Mouse (Mus musculus): ENCODE results near the gene Cd4. TPM values are rescaled to one million over a fixed set of nuclear protein-coding genes. Genes with fewer than 3 reads are reported as not detected.

Cd4 gene
- polyA plus RNA-seq, 1 experiment, result not detected

GRCm38 (mm10) chr6:124913721-124914285 is 25.8 kb upstream of the Cd4 start:
- no peaks in the 10 kb centered on the region for H3K27me3 ChIP-seq (ENCODE audit: control insufficient read depth, insufficient read depth, insufficient read length)
- peaks cover 19% of the 10 kb centered on the region for H3K79me2 ChIP-seq (ENCODE audit: control insufficient read depth, insufficient read depth)
- H3K36me3 ChIP-seq (ENCODE audit: control insufficient read depth, insufficient read depth), result peaks cover 16% of the 10 kb centered on the region
- TF ChIP-seq REST (IDR thresholded peaks at IDR 0.05; ENCODE audit: insufficient read depth, insufficient read length), result no peak
- no peak for TF ChIP-seq POLR2A (IDR thresholded peaks at IDR 0.05; ENCODE audit: insufficient read length, low read depth)
- TF ChIP-seq CEBPB (IDR thresholded peaks at IDR 0.05; ENCODE audit: insufficient read depth, poor library complexity, severe bottlenecking), result no peak
- TF ChIP-seq MAX (IDR thresholded peaks at IDR 0.05; ENCODE audit: low read depth), result no peak
- TF ChIP-seq TCF3 (IDR thresholded peaks at IDR 0.05; ENCODE audit: insufficient read length, low read depth), result no peak
- no peak for TF ChIP-seq SRF (IDR thresholded peaks at IDR 0.05; ENCODE audit: control insufficient read depth, insufficient read length, low read depth)
- H3ac ChIP-seq (ENCODE audit: control insufficient read depth, insufficient read length), result no peak overlapping the region
- no peak overlapping the region for H3K4me2 ChIP-seq (ENCODE audit: low read depth)
- no peak overlapping the region for H3K4me3 ChIP-seq

- Histone ChIP-seq H3K27me3 (ENCODE audit: control insufficient read depth, insufficient read depth, insufficient read length) (no peaks in the 10 kb centered on the region), H3K36me3 (ENCODE audit: control insufficient read depth, insufficient read depth) (peaks cover 16% of the 10 kb centered on the region), H3K79me2 (ENCODE audit: control insufficient read depth, insufficient read depth) (peaks cover 19% of the 10 kb centered on the region), H3K4me3 (no peak overlapping the region), H3ac (ENCODE audit: control insufficient read depth, insufficient read length) (no peak overlapping the region), H3K4me2 (ENCODE audit: low read depth) (no peak overlapping the region)
- TF ChIP-seq TCF12 (IDR thresholded peaks at IDR 0.05; ENCODE audit: insufficient read depth, poor library complexity, severe bottlenecking) (no peak), POLR2AphosphoS2 (IDR thresholded peaks at IDR 0.05; ENCODE audit: insufficient read length, low read depth) (no peak), REST (IDR thresholded peaks at IDR 0.05; ENCODE audit: insufficient read depth, insufficient read length) (no peak)
Measured at GRCm38 (mm10) chr6:124913214-124913613, 25.2 kb upstream of the Cd4 start.

GRCm38 (mm10) chr6:124911533-124912218 is 23.7 kb upstream of the Cd4 start, which contains the start of gene Lag3:
Gene Lag3 (minus strand): TSS chr6:124911705.
- Histone ChIP-seq H3K4me2 (ENCODE audit: low read depth) (no peak within 1 kb of the TSS), H3ac (ENCODE audit: control insufficient read depth, insufficient read length) (no peak within 1 kb of the TSS), H3K36me3 (ENCODE audit: control insufficient read depth, insufficient read depth) (peaks cover 16% of the 10 kb centered on the region), H3K27me3 (ENCODE audit: control insufficient read depth, insufficient read depth, insufficient read length) (no peaks in the 10 kb centered on the region), H3K79me2 (ENCODE audit: control insufficient read depth, insufficient read depth) (peaks cover 14% of the 10 kb centered on the region), H3K4me3 (no peak within 1 kb of the TSS)
- TF ChIP-seq POLR2AphosphoS2 (IDR thresholded peaks at IDR 0.05; ENCODE audit: insufficient read length, low read depth) (peak; percentile 57), POLR2A (IDR thresholded peaks at IDR 0.05; ENCODE audit: insufficient read length, low read depth) (no peak)

GRCm38 (mm10) chr6:124910032-124910431 is 22.0 kb upstream of the Cd4 start:
- H3ac ChIP-seq (ENCODE audit: control insufficient read depth, insufficient read length), result no peak overlapping the region
- no peak overlapping the region for H3K4me3 ChIP-seq
- peaks cover 16% of the 10 kb centered on the region for H3K36me3 ChIP-seq (ENCODE audit: control insufficient read depth, insufficient read depth)
- no peaks in the 10 kb centered on the region for H3K79me2 ChIP-seq (ENCODE audit: control insufficient read depth, insufficient read depth)
- no peaks in the 10 kb centered on the region for H3K27me3 ChIP-seq (ENCODE audit: control insufficient read depth, insufficient read depth, insufficient read length)
- TF ChIP-seq POLR2AphosphoS2 (IDR thresholded peaks at IDR 0.05; ENCODE audit: insufficient read length, low read depth) (no peak), USF1 (IDR thresholded peaks at IDR 0.05; ENCODE audit: low read depth) (no peak), SRF (IDR thresholded peaks at IDR 0.05; ENCODE audit: control insufficient read depth, insufficient read length, low read depth) (no peak), POLR2A (IDR thresholded peaks at IDR 0.05; ENCODE audit: insufficient read length, low read depth) (no peak), E2F4 (IDR thresholded peaks at IDR 0.05; ENCODE audit: insufficient read depth) (no peak), MAX (IDR thresholded peaks at IDR 0.05; ENCODE audit: low read depth) (no peak), CEBPB (IDR thresholded peaks at IDR 0.05; ENCODE audit: insufficient read depth, poor library complexity, severe bottlenecking) (no peak)
- H3K4me2 ChIP-seq (ENCODE audit: low read depth), result no peak overlapping the region

- Histone ChIP-seq H3K79me2 (ENCODE audit: control insufficient read depth, insufficient read depth) (no peaks in the 10 kb centered on the region), H3K4me2 (ENCODE audit: low read depth) (no peak overlapping the region), H3ac (ENCODE audit: control insufficient read depth, insufficient read length) (no peak overlapping the region), H3K4me3 (no peak overlapping the region), H3K36me3 (ENCODE audit: control insufficient read depth, insufficient read depth) (peaks cover 4% of the 10 kb centered on the region), H3K27me3 (ENCODE audit: control insufficient read depth, insufficient read depth, insufficient read length) (no peaks in the 10 kb centered on the region)
- TF ChIP-seq POLR2A (IDR thresholded peaks at IDR 0.05; ENCODE audit: insufficient read length, low read depth) (no peak), E2F4 (IDR thresholded peaks at IDR 0.05; ENCODE audit: insufficient read depth) (no peak), CEBPB (IDR thresholded peaks at IDR 0.05; ENCODE audit: insufficient read depth, poor library complexity, severe bottlenecking) (no peak), MAX (IDR thresholded peaks at IDR 0.05; ENCODE audit: low read depth) (no peak), TCF12 (IDR thresholded peaks at IDR 0.05; ENCODE audit: insufficient read depth, poor library complexity, severe bottlenecking) (no peak), USF1 (IDR thresholded peaks at IDR 0.05; ENCODE audit: low read depth) (no peak), SRF (IDR thresholded peaks at IDR 0.05; ENCODE audit: control insufficient read depth, insufficient read length, low read depth) (no peak), REST (IDR thresholded peaks at IDR 0.05; ENCODE audit: insufficient read depth, insufficient read length) (no peak), POLR2AphosphoS2 (IDR thresholded peaks at IDR 0.05; ENCODE audit: insufficient read length, low read depth) (no peak), MYOG (IDR thresholded peaks at IDR 0.05; ENCODE audit: control insufficient read depth in 1 of 3, insufficient read depth in 1 of 3, insufficient read length in 2 of 3, low read depth in 2 of 3) (no peak), TCF3 (IDR thresholded peaks at IDR 0.05; ENCODE audit: insufficient read length, low read depth) (no peak), MYOD1 (IDR thresholded peaks at IDR 0.05; ENCODE audit: control insufficient read depth in 1 of 3, insufficient read length in 2 of 3, low read depth in 2 of 3) (no peak)
Measured at GRCm38 (mm10) chr6:124907767-124908166, 19.7 kb upstream of the Cd4 start.

Data from myocyte (in vitro differentiated cells).